ENCODE assay signal across 17 mouse cellular contexts in genomic region chr12:85960699-85961098, GRCm38 (mm10).
DNase-seq lines count a peak whose midpoint lies in the region; ATAC-seq and TF ChIP-seq lines count a peak whose summit lies in the region.
"Had no signal": no experiment of that assay in that cellular context is flagged by ENCODE, and none has a peak within 500 bp of the region (broad histone marks: within the 10 kb centered on the region; RNA-seq: fewer than 3 reads in every experiment).

No protein-coding gene starts in this region.

- H3K36me3 ChIP-seq in heart, embryonic 15.5 days, result no peaks in the 10 kb centered on the region
- no peaks in the 10 kb centered on the region for H3K36me3 ChIP-seq in heart, embryonic 11.5 days (ENCODE audit: control insufficient read depth, insufficient read depth, low read length)
- no peaks in the 10 kb centered on the region for H3K36me3 ChIP-seq in limb, embryonic 11.5 days (ENCODE audit: control insufficient read depth, insufficient read depth, low read length)
- H3K36me3 ChIP-seq in forebrain, postnatal 0 days (ENCODE audit: insufficient read depth), result peaks cover 8% of the 10 kb centered on the region; the same call in 1 of the 2 replicates
- H3K36me3 ChIP-seq: neural tube, embryonic 15.5 days had no signal

- no peak overlapping the region for H3K4me2 ChIP-seq in heart, embryonic 15.5 days
- H3K4me2 ChIP-seq in heart, embryonic 11.5 days, result no peak overlapping the region
- no peak overlapping the region for H3K4me2 ChIP-seq in limb, embryonic 11.5 days (ENCODE audit: low read depth, severe bottlenecking)
- H3K4me2 ChIP-seq in forebrain, postnatal 0 days (ENCODE audit: low read depth), result no peak overlapping the region
- H3K4me2 ChIP-seq: liver, embryonic 11.5 days; midbrain, embryonic 13.5 days; neural tube, embryonic 15.5 days had no signal

- peak; percentile 47 for DNase-seq in 3T3-L1 (ENCODE audit: low read depth, low spot score)
- peak; percentile 50 for DNase-seq in NIH3T3 (ENCODE audit: low read depth)
- DNase-seq in limb, embryonic 11.5 days (ENCODE audit: low spot score), result no peak
- DNase-seq in forebrain, postnatal 0 days, result no peak
- DNase-seq: cerebellum, adult 9-10 months; lung, adult 18-20 months; thymus, postnatal 25 days had no signal

- ATAC-seq in heart, embryonic 15.5 days (replicated peaks; ENCODE audit: insufficient number of reproducible peaks, insufficient read depth, low FRiP score, low read depth), result no peak
- no peak for ATAC-seq in heart, embryonic 11.5 days (replicated peaks; ENCODE audit: insufficient number of reproducible peaks, low FRiP score, low TSS enrichment)
- ATAC-seq in limb, embryonic 11.5 days (ENCODE audit: insufficient number of reproducible peaks, low FRiP score, low TSS enrichment, low read depth), result no peak
- no peak for ATAC-seq in megakaryocyte, adult 5-6 weeks (ENCODE audit: poor library complexity, severe bottlenecking)
- ATAC-seq in erythroblast, adult 5-6 weeks (replicated peaks; ENCODE audit: low FRiP score, poor library complexity, severe bottlenecking), result no peak
- no peak for ATAC-seq in forebrain, postnatal 0 days
- ATAC-seq: activated CD4-positive, CD25-positive, alpha-beta regulatory T cell, adult 4 months; hindbrain, postnatal 0 days; midbrain, embryonic 13.5 days had no signal

- whole genome bisulfite sequencing in heart, embryonic 15.5 days, result 64% methylated on average over 4 of the region's 4 CpGs
- WGBS in heart, embryonic 11.5 days (ENCODE audit: insufficient replicate concordance), result 74% methylated on average over 4 of the region's 4 CpGs
- WGBS in limb, embryonic 11.5 days, result 39% methylated on average over 4 of the region's 4 CpGs
- WGBS in forebrain, postnatal 0 days, result 80% methylated on average over 4 of the region's 4 CpGs

- H3K9me3 ChIP-seq in heart, embryonic 15.5 days (replicated peaks), result no peaks in the 10 kb centered on the region
- H3K9me3 ChIP-seq in heart, embryonic 11.5 days (replicated peaks; ENCODE audit: control insufficient read depth, low read length), result no peaks in the 10 kb centered on the region
- no peaks in the 10 kb centered on the region for H3K9me3 ChIP-seq in limb, embryonic 11.5 days (ENCODE audit: control insufficient read depth, low read length)
- no peaks in the 10 kb centered on the region for H3K9me3 ChIP-seq in forebrain, postnatal 0 days (ENCODE audit: low read length)
- H3K9me3 ChIP-seq: hindbrain, embryonic 10.5 days; midbrain, embryonic 13.5 days; neural tube, embryonic 15.5 days had no signal

- no peak overlapping the region for H3K9ac ChIP-seq in heart, embryonic 15.5 days
- no peak overlapping the region for H3K9ac ChIP-seq in heart, embryonic 11.5 days (ENCODE audit: low read depth, low read length)
- no peak overlapping the region for H3K9ac ChIP-seq in limb, embryonic 11.5 days (ENCODE audit: low read length)
- no peak overlapping the region for H3K9ac ChIP-seq in forebrain, postnatal 0 days
- H3K9ac ChIP-seq: midbrain, embryonic 13.5 days; neural tube, embryonic 15.5 days had no signal

- no peaks in the 10 kb centered on the region for H3K27me3 ChIP-seq in heart, embryonic 15.5 days
- no peaks in the 10 kb centered on the region for H3K27me3 ChIP-seq in heart, embryonic 11.5 days (ENCODE audit: control insufficient read depth, insufficient read depth, low read length)
- no peaks in the 10 kb centered on the region for H3K27me3 ChIP-seq in limb, embryonic 11.5 days (ENCODE audit: control insufficient read depth, insufficient read depth, low read length)
- no peaks in the 10 kb centered on the region for H3K27me3 ChIP-seq in forebrain, postnatal 0 days (ENCODE audit: insufficient read depth, low read length)
- H3K27me3 ChIP-seq: midbrain, embryonic 13.5 days; neural tube, embryonic 15.5 days had no signal

- no peak overlapping the region for H3K4me3 ChIP-seq in heart, embryonic 15.5 days
- no peak overlapping the region for H3K4me3 ChIP-seq in heart, embryonic 11.5 days (ENCODE audit: low read depth, low read length)
- H3K4me3 ChIP-seq in limb, embryonic 11.5 days (ENCODE audit: low read depth, low read length), result no peak overlapping the region
- H3K4me3 ChIP-seq in forebrain, postnatal 0 days (ENCODE audit: low read depth, low read length), result no peak overlapping the region
- H3K4me3 ChIP-seq: hindbrain, embryonic 10.5 days; midbrain, embryonic 13.5 days; neural tube, embryonic 15.5 days had no signal

- TF ChIP-seq CTCF in forebrain, postnatal 0 days (IDR thresholded peaks at IDR 0.05; ENCODE audit: low read depth), result no peak

- H3K4me1 ChIP-seq in heart, embryonic 15.5 days (replicated peaks), result peaks cover 33% of the 10 kb centered on the region
- peaks cover 15% of the 10 kb centered on the region for H3K4me1 ChIP-seq in heart, embryonic 11.5 days (ENCODE audit: control insufficient read depth, insufficient read depth, low read length)
- H3K4me1 ChIP-seq in limb, embryonic 11.5 days (ENCODE audit: control insufficient read depth, insufficient read depth, low read length), result peaks cover 29% of the 10 kb centered on the region
- no peaks in the 10 kb centered on the region for H3K4me1 ChIP-seq in forebrain, postnatal 0 days (ENCODE audit: insufficient read depth)
- H3K4me1 ChIP-seq: midbrain, embryonic 13.5 days; neural tube, embryonic 15.5 days had no signal

- peak overlapping the region; percentile 36; the same call in 1 of the 2 replicates for H3K27ac ChIP-seq in heart, embryonic 15.5 days
- no peak overlapping the region for H3K27ac ChIP-seq in heart, embryonic 11.5 days (ENCODE audit: low read depth, low read length)
- H3K27ac ChIP-seq in limb, embryonic 11.5 days (replicated peaks; ENCODE audit: low read depth, low read length), result peak overlapping the region; percentile 85
- H3K27ac ChIP-seq in forebrain, postnatal 0 days (ENCODE audit: low read depth, low read length), result no peak overlapping the region
- H3K27ac ChIP-seq: hindbrain, embryonic 10.5 days; hindbrain, postnatal 0 days; midbrain, embryonic 13.5 days; neural tube, embryonic 15.5 days had no signal

Comparison
In these comparisons a context has a peak if more than half of its experiments do, and no peak if none do; other contexts are left out.
1. H3K27ac ChIP-seq: peak in heart, embryonic 15.5 days (single experiment) and limb, embryonic 11.5 days (single experiment); none in heart, embryonic 11.5 days (single experiment) and forebrain, postnatal 0 days (single experiment).
2. DNase-seq: peak in 3T3-L1 (single experiment) and NIH3T3 (single experiment); none in limb, embryonic 11.5 days (single experiment) and forebrain, postnatal 0 days (single experiment).